Mouse (Mus musculus) thymus, postnatal 25 days (tissue): ENCODE measurements around the gene Chd9.
"Not testable (repeated sequence)": the region's sequence is repeated elsewhere in the genome, so short reads cannot be mapped to it uniquely, and the experiment has no call there.

Experiments used
- DNase-seq: peaks from one replicate; pipeline ENCODE4 v3.0.0; 2022

Gene Chd9

DNA sequence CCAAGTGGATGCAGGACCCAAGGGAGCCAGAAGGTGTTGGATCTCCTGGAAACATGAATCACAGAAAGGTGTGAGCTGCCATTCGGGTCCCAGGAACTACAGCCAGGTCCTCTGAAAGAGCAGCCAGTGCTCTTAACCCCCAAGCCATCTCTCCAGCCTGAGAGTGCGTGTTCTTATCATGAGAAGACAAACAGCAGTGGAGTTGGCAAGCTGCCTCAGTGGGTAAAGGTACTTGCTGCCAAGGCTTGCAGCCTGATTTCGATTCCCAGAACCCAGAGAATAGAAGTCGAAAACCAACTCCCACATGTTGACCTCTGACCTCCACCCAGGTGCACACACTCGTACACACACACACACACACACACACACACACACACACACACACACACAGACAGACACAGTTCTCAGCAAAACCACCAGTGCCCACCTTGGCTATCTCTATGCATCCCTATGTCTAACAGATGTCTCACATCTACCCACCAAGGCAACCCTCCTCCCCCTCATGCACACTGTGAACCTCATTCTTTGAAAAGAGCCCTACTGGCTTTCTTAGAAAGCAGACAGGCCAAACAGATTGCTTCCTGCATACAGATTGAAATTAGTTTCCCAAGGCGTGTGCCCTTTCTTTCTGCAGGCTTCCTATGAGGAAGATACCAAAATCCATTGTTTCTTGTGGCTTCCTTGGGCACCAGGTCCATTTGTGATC lies 43.4 kb downstream of the Chd9 start:
- DNase-seq: no peak

DNA sequence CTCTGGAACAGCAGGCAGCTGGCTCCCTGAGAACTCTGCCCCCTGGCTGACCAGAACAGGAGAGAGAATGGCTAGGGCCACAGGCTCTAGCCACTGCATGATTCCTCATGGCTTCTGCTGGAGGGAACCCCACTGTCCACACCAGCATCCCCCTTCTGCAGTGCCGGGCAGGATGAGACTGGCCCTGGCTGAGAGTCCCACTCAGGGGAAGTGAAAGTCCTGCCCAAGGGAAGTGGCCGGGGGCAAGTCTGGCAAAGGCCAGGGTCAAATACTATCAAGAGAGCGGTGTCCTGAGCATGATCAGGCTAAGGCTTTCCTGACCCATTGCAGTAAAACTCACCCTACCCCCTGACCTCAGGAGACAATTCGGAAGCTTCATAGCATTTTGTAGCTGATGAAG lies 44.9 kb downstream of the Chd9 start:
- no peak for DNase-seq

DNA sequence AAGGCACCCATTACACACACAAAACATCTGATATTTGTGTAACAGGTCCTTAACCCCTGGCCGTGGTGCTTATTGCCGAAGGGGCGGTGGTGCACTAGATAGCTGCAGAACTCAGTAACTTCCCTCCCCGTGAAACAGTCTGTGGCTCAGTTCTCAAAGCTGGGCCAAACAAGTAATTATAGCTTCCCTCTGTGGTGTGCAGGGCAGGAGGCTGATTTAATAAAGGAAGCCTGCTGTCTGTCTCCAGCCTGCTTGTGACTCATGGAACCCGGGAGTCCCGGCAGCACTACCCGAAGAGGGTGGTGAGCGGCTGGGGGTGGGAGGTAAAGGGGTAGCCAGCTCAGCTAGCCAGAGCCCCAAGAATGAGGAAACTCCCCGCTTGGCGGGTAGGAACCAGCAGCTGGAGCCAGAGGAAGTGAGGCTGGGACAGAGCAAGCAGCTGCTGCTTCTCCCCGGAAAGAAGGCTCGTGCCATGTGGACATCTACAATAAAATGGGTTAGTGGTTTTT lies 48.1 kb downstream of the Chd9 start:
- peak; percentile 27 for DNase-seq

DNA sequence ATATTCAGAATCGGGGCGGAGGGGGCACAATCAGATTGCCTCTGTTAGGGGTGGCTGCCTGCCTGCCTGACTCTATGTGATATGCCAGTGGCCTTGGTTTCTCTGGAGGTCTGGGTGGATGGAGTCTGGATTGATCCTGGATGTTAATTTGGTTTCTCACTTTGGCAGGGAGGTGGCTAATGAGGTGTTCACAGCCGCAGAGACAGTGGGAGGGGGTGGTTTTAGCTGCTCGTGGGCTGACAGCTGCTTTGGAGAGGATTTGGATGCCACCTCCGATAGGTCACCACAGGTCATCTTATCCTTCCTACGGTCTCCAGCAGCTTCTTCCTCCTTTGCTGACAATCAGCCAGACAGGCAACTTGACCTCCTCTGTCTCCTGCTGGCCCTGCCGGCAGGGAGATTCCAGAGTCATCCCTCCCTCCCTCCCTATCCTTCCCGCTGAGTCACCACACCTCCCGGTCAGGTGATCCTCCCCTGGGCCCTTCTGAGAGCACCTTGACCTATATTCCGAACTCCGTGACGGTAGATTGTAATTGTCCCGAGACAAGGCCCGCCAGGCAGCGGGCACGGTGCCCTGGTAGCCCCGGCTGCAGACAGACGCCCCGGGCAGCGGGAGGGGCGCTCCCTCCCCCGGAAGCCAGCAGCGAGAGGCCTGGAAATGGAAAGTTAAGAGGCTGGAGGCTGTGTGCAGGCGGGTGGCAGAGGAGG lies 48.7 kb downstream of the Chd9 start:
- DNase-seq: peak; percentile 74

DNA sequence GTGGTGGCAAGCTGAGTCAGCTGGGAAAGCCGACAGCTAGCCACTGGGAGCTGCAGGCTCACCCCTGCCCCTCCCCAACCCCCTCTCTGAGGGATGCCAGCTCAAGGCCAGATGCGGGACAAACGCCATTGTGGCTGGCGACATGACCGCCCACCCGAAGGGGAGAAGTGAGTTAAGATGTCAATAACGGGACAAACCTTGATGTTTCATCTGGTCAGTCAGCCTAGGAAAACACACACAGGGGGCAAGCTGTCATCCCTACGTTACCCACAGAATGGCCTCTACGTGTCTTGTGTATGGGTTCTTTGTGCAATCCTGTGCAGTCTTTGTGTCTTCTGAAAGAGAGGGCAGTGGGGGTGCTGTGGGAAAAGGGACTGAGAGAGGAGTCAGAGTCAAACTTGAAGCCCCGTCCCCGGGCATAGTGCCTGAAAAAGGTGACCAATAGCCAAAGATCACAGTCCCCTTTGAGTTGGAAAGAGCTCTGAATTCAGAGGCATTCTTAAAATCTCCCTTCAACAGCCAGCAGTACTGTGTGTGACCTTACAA lies 49.4 kb downstream of the Chd9 start:
- DNase-seq: no peak

DNA sequence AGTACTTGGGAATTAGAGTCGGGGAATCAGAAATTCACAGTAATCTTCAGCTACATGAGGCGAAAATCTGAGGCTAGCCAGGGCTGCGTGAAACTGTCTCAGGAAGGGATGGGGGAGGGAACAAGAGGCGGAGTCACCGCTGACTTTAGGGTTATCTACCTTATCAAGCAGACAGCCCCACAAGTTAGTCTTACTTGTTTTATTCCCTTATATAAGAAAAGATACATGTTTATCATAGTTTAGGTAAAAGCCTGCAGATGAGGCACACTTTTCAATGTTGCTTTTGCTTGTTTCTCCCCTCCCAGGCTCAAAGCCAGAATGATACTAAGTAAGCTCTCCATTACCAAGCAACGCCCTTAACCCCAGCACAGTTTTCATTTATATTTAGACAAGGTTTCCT lies 50.4 kb downstream of the Chd9 start:
- DNase-seq: no peak

DNA sequence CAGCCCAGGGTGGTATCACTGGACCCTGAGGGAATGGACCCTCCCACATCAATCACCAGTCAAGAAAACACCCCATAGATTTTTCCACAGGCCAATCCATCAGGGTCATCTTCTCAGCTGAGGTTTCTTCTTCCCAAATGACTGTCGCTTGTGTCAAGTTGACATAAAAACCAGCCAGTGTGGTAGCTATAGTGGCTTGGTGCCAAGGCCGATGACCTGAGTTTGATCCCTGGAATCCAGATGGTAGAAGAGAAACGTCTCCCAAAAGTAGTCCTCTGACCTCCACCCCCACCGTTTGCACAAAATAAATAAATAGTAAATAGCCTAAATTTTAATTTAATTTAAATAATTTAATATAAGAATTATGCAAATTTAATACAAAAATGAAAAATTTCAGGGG lies 51.9 kb downstream of the Chd9 start:
- no peak for DNase-seq

DNA sequence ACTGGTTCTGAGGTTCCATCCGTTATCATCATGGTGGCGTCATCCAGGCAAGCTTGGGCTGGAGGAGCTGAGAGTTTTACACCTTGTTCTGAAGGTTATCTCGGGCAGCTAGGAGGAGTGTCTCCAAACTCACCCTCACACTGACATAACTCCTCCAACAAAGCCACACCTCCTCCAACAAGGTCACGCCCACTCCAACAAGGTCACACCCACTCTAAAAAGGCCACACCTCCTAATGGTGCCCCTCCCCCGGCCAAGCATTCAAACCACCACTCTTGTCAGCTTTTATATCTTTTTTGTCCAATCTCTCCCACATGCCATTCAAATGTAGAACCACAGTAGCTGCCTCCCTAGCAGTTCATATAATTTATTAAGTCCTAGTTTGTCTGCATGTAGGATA lies 53.0 kb downstream of the Chd9 start:
- no peak for DNase-seq

DNA sequence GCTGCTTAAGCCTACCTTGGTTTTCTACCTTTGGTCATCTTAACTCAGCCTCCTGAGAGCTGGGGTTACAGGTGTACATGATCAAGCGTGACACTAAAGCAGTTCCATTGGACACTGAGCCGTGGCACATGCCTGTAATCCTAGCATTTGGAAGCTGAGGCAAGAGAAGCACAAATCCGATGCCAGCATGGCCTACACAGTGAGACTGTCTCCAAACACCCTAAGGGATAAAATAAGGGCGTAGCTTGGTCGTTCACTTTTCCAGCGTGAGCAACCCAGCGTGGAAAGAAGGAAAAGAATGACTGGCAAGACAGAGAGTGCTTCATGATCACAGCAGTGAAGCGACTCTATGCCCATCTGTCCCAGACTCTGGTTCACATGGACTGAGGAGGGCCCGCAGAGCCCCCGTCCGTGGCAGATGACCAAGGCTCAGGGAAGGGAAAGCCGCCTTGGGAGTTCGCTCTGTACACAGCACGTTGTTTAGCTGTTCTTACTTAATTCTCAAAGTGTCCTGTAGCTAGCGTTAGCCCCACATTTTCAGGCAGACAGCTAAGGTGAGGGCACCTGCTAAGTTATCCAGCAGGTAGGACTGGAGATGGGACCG lies 54.0 kb downstream of the Chd9 start:
- DNase-seq: no peak

DNA sequence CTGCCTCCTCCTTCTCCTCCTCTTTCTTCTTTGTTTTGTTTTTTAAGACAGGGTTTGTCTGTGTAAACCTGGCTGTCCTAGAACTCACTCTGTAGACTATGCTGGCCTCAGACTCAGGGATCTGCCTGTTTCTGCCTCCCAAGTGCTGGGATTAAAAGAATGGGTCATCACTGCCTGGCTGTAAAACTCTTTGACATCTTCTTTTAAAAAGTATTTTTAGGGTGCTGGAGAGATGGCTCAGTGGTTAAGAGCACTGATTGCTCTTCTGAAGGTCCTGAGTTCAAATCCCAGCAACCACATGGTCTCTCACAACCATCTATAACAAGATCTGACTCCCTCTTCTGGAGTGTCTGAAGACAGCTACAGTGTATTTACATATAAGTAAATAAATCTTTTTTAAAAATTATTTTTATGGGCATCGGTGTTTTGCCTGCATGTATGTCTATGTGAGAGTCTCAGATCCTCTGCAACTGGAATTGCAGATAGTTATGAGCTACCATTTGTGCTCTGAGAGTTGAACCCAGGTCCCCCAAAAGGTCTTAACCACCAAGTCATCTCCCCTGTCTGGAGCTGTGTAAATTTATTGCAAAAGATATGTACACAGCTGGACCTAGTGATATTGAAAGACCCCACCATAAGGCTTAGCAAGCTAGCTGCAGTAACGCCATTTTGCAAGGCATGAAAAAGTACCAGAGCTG lies 57.7 kb downstream of the Chd9 start:
- no peak for DNase-seq

DNA sequence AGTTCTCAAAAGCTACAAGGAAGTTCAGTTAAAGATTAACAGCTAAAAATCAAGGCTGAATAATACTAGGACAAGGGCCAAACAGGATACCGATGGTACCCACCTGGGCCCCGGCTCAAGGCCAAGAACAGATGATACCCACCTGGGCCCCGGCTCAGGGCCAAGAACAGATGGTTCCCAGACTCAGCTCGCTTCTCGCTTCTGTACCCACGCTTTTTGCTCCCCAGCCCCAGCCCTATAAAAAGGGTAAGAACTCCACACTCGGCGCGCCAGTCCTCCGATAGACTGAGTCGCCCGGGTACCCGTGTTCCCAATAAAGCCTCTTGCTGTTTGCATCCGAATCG lies 58.2 kb downstream of the Chd9 start:
- DNase-seq: not testable (repeated sequence)

DNA sequence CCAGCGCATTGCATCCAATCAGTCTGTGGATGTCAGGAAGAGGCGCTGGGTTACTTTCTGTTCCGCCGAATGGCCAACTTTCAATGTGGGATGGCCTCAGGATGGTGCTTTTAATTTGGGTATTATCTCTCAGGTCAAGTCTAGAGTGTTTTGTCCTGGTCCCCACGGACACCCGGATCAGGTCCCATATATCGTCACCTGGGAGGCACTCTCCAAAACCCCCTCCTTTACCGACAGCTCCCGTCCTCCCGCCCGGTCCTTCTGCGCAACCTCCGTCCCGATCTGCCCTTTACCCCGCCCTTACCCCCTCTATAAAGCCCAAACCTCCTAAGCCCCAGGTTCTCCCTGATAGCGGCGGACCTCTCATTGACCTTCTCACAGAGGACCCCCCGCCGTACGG lies 59.2 kb downstream of the Chd9 start:
- DNase-seq: not testable (repeated sequence)

DNA sequence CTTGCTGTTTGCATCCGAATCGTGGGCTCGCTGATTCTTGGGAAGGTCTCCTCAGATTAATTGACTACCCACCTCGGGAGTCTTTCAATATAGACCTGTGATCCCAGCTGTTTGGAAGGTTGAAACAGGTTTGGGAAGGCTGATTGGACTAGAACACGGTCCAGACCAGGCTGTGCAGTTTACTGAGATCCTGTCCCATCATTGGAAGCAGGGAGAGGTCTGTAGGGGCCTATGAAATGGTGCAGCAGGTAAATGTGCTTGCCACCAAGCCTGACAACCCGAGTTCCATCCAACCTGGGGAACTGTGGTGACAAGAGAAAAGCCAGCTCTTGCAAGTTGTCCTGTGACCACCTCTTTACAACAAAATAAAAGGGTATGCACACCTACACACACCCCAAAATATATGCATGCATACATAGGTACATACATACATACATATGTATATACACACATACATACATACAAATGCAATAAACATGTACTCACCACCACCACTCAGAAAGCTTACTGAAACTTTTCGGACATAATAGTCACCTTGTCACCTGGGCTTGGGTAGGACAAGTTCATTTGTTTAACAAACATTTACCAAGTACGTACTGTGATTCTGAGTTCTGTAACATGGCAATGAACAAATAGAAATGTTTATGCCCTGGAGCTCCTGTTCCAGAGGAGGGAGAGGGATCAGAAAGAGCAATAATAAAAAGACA lies 63.9 kb downstream of the Chd9 start:
- DNase-seq: no peak

DNA sequence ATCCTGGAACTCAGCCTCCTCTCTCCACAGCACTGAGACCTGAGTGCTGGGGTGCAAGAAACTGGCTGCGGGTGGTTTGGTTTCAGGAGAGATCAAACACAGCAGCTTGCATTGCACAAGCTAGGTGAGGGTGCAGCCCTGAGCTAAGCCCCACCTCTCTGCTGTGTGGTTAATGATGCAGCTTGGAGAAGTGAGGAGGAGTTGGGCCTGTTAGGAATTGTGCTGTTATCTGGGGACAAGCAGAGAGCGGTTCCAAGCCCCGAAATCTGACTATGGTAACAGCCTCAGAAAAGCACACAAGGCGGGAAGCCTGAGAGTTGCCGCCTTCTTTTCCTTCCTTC lies 64.4 kb downstream of the Chd9 start:
- DNase-seq: no peak

DNA sequence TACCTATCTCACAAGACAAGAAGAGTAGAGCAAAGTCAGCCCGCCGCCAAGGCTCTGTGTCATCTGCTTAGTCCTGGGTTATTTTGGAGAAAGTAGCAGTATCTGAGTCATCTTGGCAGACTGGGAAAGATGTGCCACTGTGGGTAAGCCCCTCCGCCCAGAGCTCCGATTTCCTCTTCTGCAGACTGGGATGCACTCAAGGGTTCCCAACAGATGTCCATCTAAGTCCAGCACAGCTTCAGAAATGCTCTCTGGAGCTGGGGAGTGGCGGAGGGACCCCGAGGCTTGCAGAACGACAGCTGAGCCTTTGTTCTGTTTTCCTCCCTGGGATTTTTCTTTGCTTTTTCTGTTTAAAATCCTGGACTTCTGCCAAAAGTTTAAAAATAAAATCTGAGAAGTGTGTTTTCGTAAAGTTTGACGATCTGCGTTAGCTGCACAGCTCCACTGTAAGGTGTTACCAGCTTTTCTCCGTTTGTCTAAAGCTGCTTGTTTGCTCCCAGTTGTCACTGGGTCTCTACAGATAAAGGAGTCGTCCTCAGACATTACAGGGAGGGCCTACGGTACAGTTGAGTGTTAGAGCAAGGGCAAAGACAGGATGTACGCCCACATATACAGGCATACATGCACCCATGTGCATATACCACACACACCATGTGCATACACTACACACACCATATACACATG lies 66.2 kb downstream of the Chd9 start:
- no peak for DNase-seq

DNA sequence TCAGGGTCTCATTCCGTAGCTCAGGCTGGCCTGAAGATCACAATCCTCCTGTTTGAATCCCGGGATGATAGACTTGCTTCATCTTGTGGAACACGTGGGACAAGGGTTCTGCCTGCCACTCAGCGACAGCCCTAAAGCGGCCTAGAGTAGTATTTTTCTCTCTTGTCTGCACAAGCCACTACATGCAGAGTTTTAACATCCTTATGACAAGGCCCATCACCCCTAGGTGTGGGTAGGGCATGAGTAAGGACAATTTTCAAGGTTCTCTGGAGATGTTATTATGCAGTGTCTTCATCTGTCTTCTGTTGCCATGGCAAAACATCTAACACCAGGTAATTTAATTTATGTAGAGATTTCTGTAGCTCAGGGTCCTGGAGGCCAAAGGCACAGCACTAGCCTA lies 69.2 kb downstream of the Chd9 start:
- no peak for DNase-seq

DNA sequence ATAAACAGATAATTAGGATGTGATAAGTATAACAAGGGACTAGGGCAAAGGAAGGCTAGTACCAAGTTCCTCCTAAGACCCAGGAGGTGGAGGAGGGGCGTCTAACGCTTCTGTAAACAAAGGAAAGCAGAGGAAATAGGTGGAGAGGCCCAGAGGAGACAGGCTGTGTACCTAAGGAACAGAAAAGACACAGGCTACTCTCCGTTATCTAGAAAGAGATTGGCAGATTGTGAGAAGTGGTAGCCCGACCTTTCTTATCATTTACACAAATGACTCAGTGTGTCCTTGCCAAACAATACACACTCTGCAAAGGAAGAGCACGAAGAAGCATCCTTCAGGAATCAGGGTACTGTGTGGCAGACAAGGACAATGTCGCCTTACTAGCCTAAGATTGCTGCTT lies 70.4 kb downstream of the Chd9 start:
- no peak for DNase-seq

DNA sequence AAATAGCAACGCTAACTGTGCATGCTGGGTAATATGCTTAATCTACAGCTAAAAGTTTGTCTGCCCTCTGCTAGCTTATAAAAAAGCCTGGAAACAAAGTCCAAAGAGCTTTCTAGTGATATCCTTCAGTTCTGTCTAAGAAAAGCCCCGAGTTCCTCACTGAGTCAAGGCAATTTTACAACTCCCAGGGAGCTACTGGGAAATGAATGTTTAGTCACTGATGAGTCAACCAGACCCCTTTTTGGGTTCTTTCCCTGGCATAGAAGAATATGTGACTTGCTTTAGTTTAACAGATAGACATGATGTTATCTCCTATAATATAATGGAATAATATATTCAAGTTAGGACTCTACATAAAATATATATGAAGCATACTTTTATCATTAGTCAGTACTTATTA lies 73.8 kb downstream of the Chd9 start:
- DNase-seq: no peak

DNA sequence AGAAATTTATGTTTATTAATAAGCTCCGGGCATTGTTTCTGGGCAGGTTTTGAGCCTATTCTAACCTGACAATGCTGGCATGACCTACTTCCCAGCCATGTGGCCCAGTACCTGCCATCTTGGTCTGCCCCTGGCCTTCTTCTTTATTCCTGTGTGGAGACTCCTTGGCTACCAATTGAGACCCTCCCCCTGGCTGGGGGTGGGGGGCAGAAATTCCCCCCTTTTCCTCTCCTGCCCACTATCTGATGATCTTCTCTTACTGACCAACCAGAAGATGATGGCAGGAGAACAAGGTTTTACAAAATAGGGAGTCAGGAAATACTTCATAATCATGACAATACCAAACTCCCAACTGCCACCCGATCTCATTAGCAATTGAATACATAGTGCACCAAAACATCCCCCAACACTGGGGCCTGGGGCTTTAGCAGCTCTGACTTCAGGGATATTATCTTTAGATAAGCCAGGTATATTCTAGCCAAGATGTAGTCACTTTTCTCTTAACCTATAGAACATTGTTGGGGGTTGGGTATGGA lies 76.1 kb downstream of the Chd9 start:
- DNase-seq: no peak

DNA sequence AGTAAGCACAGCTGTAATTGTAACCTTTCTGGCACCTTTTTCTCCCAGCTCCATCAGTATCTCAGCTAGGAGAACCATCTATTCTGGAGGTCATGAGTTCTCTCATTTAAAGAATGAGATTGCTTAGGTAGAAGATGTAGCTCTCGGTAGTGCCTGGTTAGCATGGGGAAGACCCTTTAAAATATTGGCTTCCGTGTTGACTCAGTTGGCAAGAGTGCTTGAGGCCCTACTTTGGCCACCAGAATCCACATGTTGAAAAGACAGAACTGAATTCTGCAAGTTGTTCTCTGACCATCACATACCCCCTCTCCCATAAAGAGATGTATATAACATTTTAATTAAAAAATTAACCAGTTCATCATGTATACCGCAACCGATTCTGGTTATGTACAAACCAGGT lies 78.8 kb downstream of the Chd9 start:
- no peak for DNase-seq

DNA sequence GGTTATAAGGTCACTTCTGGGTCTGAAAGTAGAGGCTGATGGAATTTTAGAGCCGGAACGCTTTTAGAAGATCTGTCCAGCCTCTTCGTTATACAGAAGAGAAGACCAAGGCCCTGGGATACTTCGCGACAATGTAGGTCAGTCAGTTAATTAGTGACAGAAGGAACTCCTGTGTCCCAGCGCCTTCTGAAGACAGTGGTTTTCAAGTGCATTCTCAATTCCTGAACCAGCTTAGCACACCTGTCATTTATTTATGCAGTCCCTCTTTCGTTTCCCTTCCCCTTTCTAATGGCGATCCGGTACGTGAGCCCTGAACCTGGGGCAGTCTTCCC lies 79.3 kb downstream of the Chd9 start:
- no peak for DNase-seq
